Mouse (Mus musculus) thymus, postnatal 10 days (tissue): ENCODE measurements around the gene Sh2b2.

Source experiments
- DNase-seq, 2 experiments: peaks; one replicate each; pipeline ENCODE4 v3.0.0; 2021; ENCODE audit warnings: low spot score in 2 of 2

Sh2b2 gene

GRCm38 (mm10) chr5:136246452-136246838 is at the start of gene Sh2b2:
Gene Sh2b2, minus strand, starts transcription at chr5:136246556.
- DNase-seq: no peak

GRCm38 (mm10) chr5:136292971-136293418 is 46.6 kb upstream of the Sh2b2 start:
- no peak for DNase-seq

GRCm38 (mm10) chr5:136292361-136292760 is 46.0 kb upstream of the Sh2b2 start:
- DNase-seq: no peak

- DNase-seq: no peak
These were observed 45.2 kb upstream of the Sh2b2 start for GRCm38 (mm10) chr5:136291562-136291961.

- DNase-seq: no peak
These were observed 43.4 kb upstream of the Sh2b2 start for GRCm38 (mm10) chr5:136289776-136290175.

GRCm38 (mm10) chr5:136288351-136289081 is 42.2 kb upstream of the Sh2b2 start:
- DNase-seq: no peak

- no peak for DNase-seq
These were observed 40.2 kb upstream of the Sh2b2 start for GRCm38 (mm10) chr5:136286566-136286965.

GRCm38 (mm10) chr5:136285106-136285505 is 38.8 kb upstream of the Sh2b2 start:
- DNase-seq: no peak

- peak in 1 of 2 experiments; percentile 11 for DNase-seq
These were observed 35.0 kb upstream of the Sh2b2 start for GRCm38 (mm10) chr5:136281351-136281750.

- no peak for DNase-seq
These were observed 28.4 kb upstream of the Sh2b2 start for GRCm38 (mm10) chr5:136274739-136275138.

- DNase-seq: no peak
These were observed 23.6 kb upstream of the Sh2b2 start for GRCm38 (mm10) chr5:136269937-136270336.

GRCm38 (mm10) chr5:136266077-136266476 is 19.7 kb upstream of the Sh2b2 start:
- DNase-seq: no peak

GRCm38 (mm10) chr5:136263342-136263741 is 17.0 kb upstream of the Sh2b2 start:
- no peak for DNase-seq

GRCm38 (mm10) chr5:136258919-136259318 is 12.6 kb upstream of the Sh2b2 start:
- DNase-seq: peak; percentile 43 to 81

GRCm38 (mm10) chr5:136252899-136253298 is 6.5 kb upstream of the Sh2b2 start:
- peak; percentile 52 to 74 for DNase-seq

GRCm38 (mm10) chr5:136251004-136251403 is 4.6 kb upstream of the Sh2b2 start:
- DNase-seq: peak in 1 of 2 experiments; percentile 40

- no peak for DNase-seq
These were observed 2.1 kb upstream of the Sh2b2 start for GRCm38 (mm10) chr5:136248441-136248840.

GRCm38 (mm10) chr5:136245541-136246451 is 560 bp downstream of the Sh2b2 start:
- DNase-seq: no peak

- peak; percentile 43 to 66 for DNase-seq
These were observed 1.4 kb downstream of the Sh2b2 start for GRCm38 (mm10) chr5:136244762-136245540.

GRCm38 (mm10) chr5:136243851-136244761 is 2.2 kb downstream of the Sh2b2 start:
- DNase-seq: no peak

- DNase-seq: peak; percentile 36 to 44
These were observed 5.2 kb downstream of the Sh2b2 start for GRCm38 (mm10) chr5:136241161-136241560.
